Mouse (Mus musculus): ENCODE measurements around the gene Olfr1154. TPM values are rescaled to one million over a fixed set of nuclear protein-coding genes. Genes with fewer than 3 reads are reported as not detected.

Gene Olfr1154
- not detected in 2 replicates for polyA plus RNA-seq (2014; fragmentation: Nextera tagmentation; extraction: Ambion mirVana)

- H3K9me3 ChIP-seq (ENCODE audit: control insufficient read depth, low read length) = no peaks in the 10 kb centered on the region
- H3K4me2 ChIP-seq (ENCODE audit: low read depth) = no peak within 1 kb of the TSS
- WGBS = 80% methylated on average over 1 of the region's 1 CpGs
- no peaks in the 10 kb centered on the region for H3K4me1 ChIP-seq (ENCODE audit: control insufficient read depth, insufficient read depth, low read length)
- H3K27me3 ChIP-seq (ENCODE audit: control insufficient read depth, insufficient read depth, low read length) = no peaks in the 10 kb centered on the region
- ATAC-seq (ENCODE audit: insufficient read depth, low FRiP score, low TSS enrichment) (no peak), DNase-seq (ENCODE audit: low spot score) (no peak)
- no peak within 1 kb of the TSS for H3K4me3 ChIP-seq (ENCODE audit: low read depth, low read length)
- H3K9ac ChIP-seq (ENCODE audit: low read length) = no peak within 1 kb of the TSS
- no peak within 1 kb of the TSS for H3K27ac ChIP-seq (ENCODE audit: low read depth, low read length)
- no peaks in the 10 kb centered on the region for H3K36me3 ChIP-seq (ENCODE audit: control insufficient read depth, insufficient read depth, low read length)
Observed at GRCm38 (mm10) chr2:87905066-87905465, at the start of gene Olfr1154. Olfr1154 (minus strand) TSS chr2:87905166.

DNA sequence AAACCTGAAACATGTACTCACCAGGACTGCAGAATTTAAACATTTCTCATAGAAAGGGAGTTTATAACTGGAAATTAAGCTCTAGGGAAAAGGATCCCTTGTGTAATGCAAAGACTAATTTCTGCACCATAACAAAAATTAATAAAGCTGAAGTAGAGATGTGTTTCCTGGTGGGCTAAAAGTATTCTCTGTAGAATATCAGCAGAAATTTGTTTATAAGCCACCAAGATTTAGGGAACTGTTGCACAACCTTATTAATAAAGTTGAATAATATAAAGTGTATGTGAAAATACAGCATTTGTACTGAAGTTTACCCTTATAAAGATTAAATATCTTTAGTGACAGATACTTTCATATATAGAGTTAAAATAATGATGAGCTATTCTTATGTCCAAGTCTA is 48.0 kb upstream of the Olfr1154 start, which contains the start of gene Olfr1156:
Gene Olfr1156, minus strand, starts transcription at position 101 of the 400 bp plus-strand sequence.
- Histone ChIP-seq H3K4me3 (ENCODE audit: low read depth, low read length) (no peak within 1 kb of the TSS), H3K27me3 (ENCODE audit: control insufficient read depth, insufficient read depth, low read length) (no peaks in the 10 kb centered on the region), H3K9me3 (ENCODE audit: control insufficient read depth, low read length) (no peaks in the 10 kb centered on the region), H3K4me1 (ENCODE audit: control insufficient read depth, insufficient read depth, low read length) (no peaks in the 10 kb centered on the region), H3K4me2 (ENCODE audit: low read depth) (no peak within 1 kb of the TSS), H3K9ac (ENCODE audit: low read length) (no peak within 1 kb of the TSS), H3K36me3 (ENCODE audit: control insufficient read depth, insufficient read depth, low read length) (no peaks in the 10 kb centered on the region), H3K27ac (ENCODE audit: low read depth, low read length) (no peak within 1 kb of the TSS)
- ATAC-seq (ENCODE audit: insufficient read depth, low FRiP score, low TSS enrichment) (no peak), DNase-seq (ENCODE audit: low spot score) (no peak)

DNA sequence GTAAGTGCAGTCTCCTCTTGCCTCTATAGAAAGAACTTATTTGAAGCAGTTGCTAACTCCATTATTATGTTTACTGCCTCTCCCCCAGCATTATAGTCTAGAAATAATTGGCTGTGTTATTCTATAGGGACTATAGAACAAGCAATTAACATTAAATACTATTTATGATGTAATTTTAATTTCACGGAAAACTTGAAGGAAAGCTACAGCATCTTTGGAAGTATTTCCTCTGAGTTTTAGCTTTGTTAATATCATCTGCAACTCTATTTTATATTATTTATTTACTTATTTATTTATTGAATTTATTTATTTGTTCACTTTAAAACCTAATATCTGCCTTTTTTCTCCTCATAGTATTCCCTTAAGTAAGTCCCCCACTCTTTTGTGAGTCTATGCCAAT is 40.1 kb upstream of the Olfr1154 start, which contains the start of gene Olfr1155:
Gene Olfr1155, minus strand, starts transcription at position 101 of the 400 bp plus-strand sequence.
- Histone ChIP-seq H3K4me2 (ENCODE audit: low read depth) (no peak within 1 kb of the TSS), H3K4me1 (ENCODE audit: control insufficient read depth, insufficient read depth, low read length) (no peaks in the 10 kb centered on the region), H3K27ac (ENCODE audit: low read depth, low read length) (no peak within 1 kb of the TSS), H3K27me3 (ENCODE audit: control insufficient read depth, insufficient read depth, low read length) (no peaks in the 10 kb centered on the region), H3K9me3 (ENCODE audit: control insufficient read depth, low read length) (no peaks in the 10 kb centered on the region), H3K4me3 (ENCODE audit: low read depth, low read length) (no peak within 1 kb of the TSS), H3K9ac (ENCODE audit: low read length) (no peak within 1 kb of the TSS), H3K36me3 (ENCODE audit: control insufficient read depth, insufficient read depth, low read length) (no peaks in the 10 kb centered on the region)
- no peak for ATAC-seq (ENCODE audit: insufficient read depth, low FRiP score, low TSS enrichment)
- 100% methylated on average over 1 of the region's 1 CpGs for WGBS
- no peak for DNase-seq (ENCODE audit: low spot score)

DNA sequence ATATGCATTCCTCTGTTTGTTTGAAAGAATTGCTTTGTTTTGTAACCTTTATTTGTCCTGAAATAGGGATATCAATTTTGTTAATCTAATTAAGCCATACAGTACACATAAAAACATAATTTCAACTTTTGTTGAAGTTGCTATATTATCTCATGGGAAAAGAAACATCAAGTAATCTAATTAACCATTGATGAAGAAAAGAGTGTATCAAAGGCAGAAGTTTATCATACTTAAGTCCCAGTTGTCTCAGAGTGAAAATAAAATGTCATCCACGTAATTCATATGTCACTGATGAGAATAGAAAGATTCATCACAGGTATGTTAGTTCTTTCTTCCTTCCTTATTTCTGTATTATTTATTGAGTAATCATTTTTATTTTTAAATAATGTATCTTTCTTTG is 10.3 kb downstream of the Olfr1154 start, which contains the start of gene Olfr1153:
Gene Olfr1153, plus strand, starts transcription at position 301 of the 400 bp plus-strand sequence.
- H3K9ac ChIP-seq (ENCODE audit: low read length) = no peak within 1 kb of the TSS
- H3K4me2 ChIP-seq (ENCODE audit: low read depth) = no peak within 1 kb of the TSS
- ATAC-seq (ENCODE audit: insufficient read depth, low FRiP score, low TSS enrichment) (no peak), DNase-seq (ENCODE audit: low spot score) (no peak)
- no peaks in the 10 kb centered on the region for H3K27me3 ChIP-seq (ENCODE audit: control insufficient read depth, insufficient read depth, low read length)
- 78% methylated on average over 1 of the region's 1 CpGs for WGBS
- H3K4me1 ChIP-seq (ENCODE audit: control insufficient read depth, insufficient read depth, low read length) = no peaks in the 10 kb centered on the region
- no peak within 1 kb of the TSS for H3K4me3 ChIP-seq (ENCODE audit: low read depth, low read length)
- no peaks in the 10 kb centered on the region for H3K9me3 ChIP-seq (ENCODE audit: control insufficient read depth, low read length)
- no peaks in the 10 kb centered on the region for H3K36me3 ChIP-seq (ENCODE audit: control insufficient read depth, insufficient read depth, low read length)
- H3K27ac ChIP-seq (ENCODE audit: low read depth, low read length) = no peak within 1 kb of the TSS

DNA sequence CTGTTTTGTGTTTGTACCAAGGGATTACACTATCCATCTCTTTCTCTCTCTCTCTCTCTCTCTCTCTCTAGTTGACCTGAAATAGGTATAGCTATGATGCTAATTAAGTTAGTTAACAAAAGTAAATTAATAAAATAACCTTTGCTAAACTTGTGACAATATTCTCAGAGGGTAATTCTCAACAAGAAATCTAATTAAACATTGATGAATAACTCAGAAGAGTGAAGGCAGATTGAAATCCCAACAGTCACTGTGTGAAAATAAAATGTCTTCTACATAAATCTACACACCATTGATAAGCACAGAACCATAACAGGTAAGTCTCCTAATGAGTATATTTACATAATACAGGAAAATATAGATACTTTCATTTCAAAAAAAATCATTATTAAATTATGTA is 38.8 kb downstream of the Olfr1154 start, which contains the start of gene Olfr1152:
Gene Olfr1152, plus strand, starts transcription at position 301 of the 400 bp plus-strand sequence.
- H3K27me3 ChIP-seq (ENCODE audit: control insufficient read depth, insufficient read depth, low read length) = no peaks in the 10 kb centered on the region
- no peak within 1 kb of the TSS for H3K4me3 ChIP-seq (ENCODE audit: low read depth, low read length)
- DNase-seq (ENCODE audit: low spot score) (no peak), ATAC-seq (ENCODE audit: insufficient read depth, low FRiP score, low TSS enrichment) (no peak)
- H3K9ac ChIP-seq (ENCODE audit: low read length) = no peak within 1 kb of the TSS
- no peak within 1 kb of the TSS for H3K27ac ChIP-seq (ENCODE audit: low read depth, low read length)
- H3K36me3 ChIP-seq (ENCODE audit: control insufficient read depth, insufficient read depth, low read length) = no peaks in the 10 kb centered on the region
- H3K4me1 ChIP-seq (ENCODE audit: control insufficient read depth, insufficient read depth, low read length) = no peaks in the 10 kb centered on the region
- no peaks in the 10 kb centered on the region for H3K9me3 ChIP-seq (ENCODE audit: control insufficient read depth, low read length)
- no peak within 1 kb of the TSS for H3K4me2 ChIP-seq (ENCODE audit: low read depth)

GRCm38 (mm10) chr2:87855562-87855961 is 49.4 kb downstream of the Olfr1154 start, which contains the start of gene Olfr1151:
Olfr1151 (plus strand) TSS chr2:87855862.
- Histone ChIP-seq H3K4me3 (ENCODE audit: low read depth, low read length) (no peak within 1 kb of the TSS), H3K27me3 (ENCODE audit: control insufficient read depth, insufficient read depth, low read length) (no peaks in the 10 kb centered on the region), H3K9ac (ENCODE audit: low read length) (no peak within 1 kb of the TSS), H3K4me2 (ENCODE audit: low read depth) (no peak within 1 kb of the TSS), H3K36me3 (ENCODE audit: control insufficient read depth, insufficient read depth, low read length) (no peaks in the 10 kb centered on the region), H3K9me3 (ENCODE audit: control insufficient read depth, low read length) (no peaks in the 10 kb centered on the region), H3K4me1 (ENCODE audit: control insufficient read depth, insufficient read depth, low read length) (no peaks in the 10 kb centered on the region), H3K27ac (ENCODE audit: low read depth, low read length) (no peak within 1 kb of the TSS)
- no peak for ATAC-seq (ENCODE audit: insufficient read depth, low FRiP score, low TSS enrichment)
- no peak for DNase-seq (ENCODE audit: low spot score)
- WGBS = 90% methylated on average over 1 of the region's 1 CpGs

Other genes with a start within 250 kb of the Olfr1154 start
- not detected in 2 replicates for gene Olfr1134, start 246.7 kb downstream of the Olfr1154 start, polyA plus RNA-seq (2014; fragmentation: Nextera tagmentation; extraction: Ambion mirVana)
- not detected in 2 replicates for gene Olfr1135, start 231.5 kb downstream of the Olfr1154 start, polyA plus RNA-seq (2014; fragmentation: Nextera tagmentation; extraction: Ambion mirVana)
- not detected in 2 replicates for gene Olfr1136, start 211.2 kb downstream of the Olfr1154 start, polyA plus RNA-seq (2014; fragmentation: Nextera tagmentation; extraction: Ambion mirVana)
- gene Olfr1137, start 192.0 kb downstream of the Olfr1154 start, polyA plus RNA-seq (2014; fragmentation: Nextera tagmentation; extraction: Ambion mirVana) = not detected in 2 replicates
- not detected in 2 replicates for gene Olfr1138, start 165.2 kb downstream of the Olfr1154 start, polyA plus RNA-seq (2014; fragmentation: Nextera tagmentation; extraction: Ambion mirVana)
- not detected in 2 replicates for gene Olfr1140, start 161.4 kb downstream of the Olfr1154 start, polyA plus RNA-seq (2014; fragmentation: Nextera tagmentation; extraction: Ambion mirVana)
- not detected in 2 replicates for gene Olfr1141, start 151.2 kb downstream of the Olfr1154 start, polyA plus RNA-seq (2014; fragmentation: Nextera tagmentation; extraction: Ambion mirVana)
- gene Olfr152, start 125.7 kb downstream of the Olfr1154 start, polyA plus RNA-seq (2014; fragmentation: Nextera tagmentation; extraction: Ambion mirVana) = not detected in 2 replicates
- not detected in 2 replicates for gene Olfr1143, start 104.6 kb downstream of the Olfr1154 start, polyA plus RNA-seq (2014; fragmentation: Nextera tagmentation; extraction: Ambion mirVana)
- gene Olfr1145, start 95.3 kb downstream of the Olfr1154 start, polyA plus RNA-seq (2014; fragmentation: Nextera tagmentation; extraction: Ambion mirVana) = not detected in 2 replicates
- gene Olfr1148, start 74.6 kb downstream of the Olfr1154 start, polyA plus RNA-seq (2014; fragmentation: Nextera tagmentation; extraction: Ambion mirVana) = not detected in 2 replicates
- not detected in 2 replicates for gene Olfr1150-ps1, start 61.2 kb downstream of the Olfr1154 start, polyA plus RNA-seq (2014; fragmentation: Nextera tagmentation; extraction: Ambion mirVana)
- not detected in 2 replicates for gene Olfr1151, start 49.3 kb downstream of the Olfr1154 start, polyA plus RNA-seq (2014; fragmentation: Nextera tagmentation; extraction: Ambion mirVana)
- not detected in 2 replicates for gene Olfr1152, start 38.7 kb downstream of the Olfr1154 start, polyA plus RNA-seq (2014; fragmentation: Nextera tagmentation; extraction: Ambion mirVana)
- not detected in 2 replicates for gene Olfr1153, start 10.2 kb downstream of the Olfr1154 start, polyA plus RNA-seq (2014; fragmentation: Nextera tagmentation; extraction: Ambion mirVana)
- not detected in 2 replicates for gene Olfr1155, start 40.0 kb upstream of the Olfr1154 start, polyA plus RNA-seq (2014; fragmentation: Nextera tagmentation; extraction: Ambion mirVana)
- not detected in 2 replicates for gene Olfr1156, start 47.9 kb upstream of the Olfr1154 start, polyA plus RNA-seq (2014; fragmentation: Nextera tagmentation; extraction: Ambion mirVana)
- not detected in 2 replicates for gene Olfr1157, start 63.1 kb upstream of the Olfr1154 start, polyA plus RNA-seq (2014; fragmentation: Nextera tagmentation; extraction: Ambion mirVana)
- gene Olfr74, start 69.5 kb upstream of the Olfr1154 start, polyA plus RNA-seq (2014; fragmentation: Nextera tagmentation; extraction: Ambion mirVana) = not detected in 2 replicates
- not detected in 2 replicates for gene Olfr1158, start 84.9 kb upstream of the Olfr1154 start, polyA plus RNA-seq (2014; fragmentation: Nextera tagmentation; extraction: Ambion mirVana)
- gene Olfr1160, start 103.1 kb upstream of the Olfr1154 start, polyA plus RNA-seq (2014; fragmentation: Nextera tagmentation; extraction: Ambion mirVana) = not detected in 2 replicates
- gene Olfr1161, start 117.6 kb upstream of the Olfr1154 start, polyA plus RNA-seq (2014; fragmentation: Nextera tagmentation; extraction: Ambion mirVana) = not detected in 2 replicates
- not detected in 2 replicates for gene Olfr73, start 132.5 kb upstream of the Olfr1154 start, polyA plus RNA-seq (2014; fragmentation: Nextera tagmentation; extraction: Ambion mirVana)
- not detected in 2 replicates for gene Olfr1162, start 146.0 kb upstream of the Olfr1154 start, polyA plus RNA-seq (2014; fragmentation: Nextera tagmentation; extraction: Ambion mirVana)
- not detected in 2 replicates for gene Olfr1163, start 166.7 kb upstream of the Olfr1154 start, polyA plus RNA-seq (2014; fragmentation: Nextera tagmentation; extraction: Ambion mirVana)
- not detected in 2 replicates for gene Olfr1164, start 188.8 kb upstream of the Olfr1154 start, polyA plus RNA-seq (2014; fragmentation: Nextera tagmentation; extraction: Ambion mirVana)
- gene Olfr1166, start 223.1 kb upstream of the Olfr1154 start, polyA plus RNA-seq (2014; fragmentation: Nextera tagmentation; extraction: Ambion mirVana) = not detected in 2 replicates

All from neural tube, embryonic 11.5 days (tissue).